Mouse (Mus musculus): ENCODE data around the gene Zfp69. TPM values are rescaled to one million over a fixed set of nuclear protein-coding genes. Genes with fewer than 3 reads are reported as not detected.

Zfp69 gene
- polyA plus RNA-seq, 1 experiment from 2014 or later = 5.5 TPM

- H3K4me3 ChIP-seq (ENCODE audit: low read depth, low read length) = no peak overlapping the region
- H3K27me3 ChIP-seq (ENCODE audit: control insufficient read depth, insufficient read depth, low read length) = no peaks in the 10 kb centered on the region
- WGBS = 90% methylated on average over 11 of the region's 11 CpGs
- ATAC-seq (ENCODE audit: low read depth) = no peak
- no peaks in the 10 kb centered on the region for H3K4me1 ChIP-seq (ENCODE audit: control insufficient read depth, insufficient read depth, low read length)
- no peak overlapping the region for H3K9ac ChIP-seq (replicated peaks; ENCODE audit: low read depth, low read length)
- H3K4me2 ChIP-seq (ENCODE audit: low read depth, low read length) = no peak overlapping the region
- H3K27ac ChIP-seq (ENCODE audit: low read depth, low read length) = no peak overlapping the region
- no peaks in the 10 kb centered on the region for H3K9me3 ChIP-seq (ENCODE audit: control insufficient read depth, low read length)
- peaks cover 30% of the 10 kb centered on the region for H3K36me3 ChIP-seq (ENCODE audit: control insufficient read depth, insufficient read depth, low read length)
These were observed 23.4 kb upstream of the Zfp69 start for GRCm38 (mm10) chr4:120974711-120975427.

GRCm38 (mm10) chr4:120971842-120972241, 20.3 kb upstream of the Zfp69 start:
- no peak for ATAC-seq (ENCODE audit: low read depth)
- H3K27ac ChIP-seq (ENCODE audit: low read depth, low read length) = no peak overlapping the region
- H3K4me3 ChIP-seq (ENCODE audit: low read depth, low read length) = no peak overlapping the region
- H3K4me1 ChIP-seq (ENCODE audit: control insufficient read depth, insufficient read depth, low read length) = no peaks in the 10 kb centered on the region
- 91% methylated on average over 8 of the region's 8 CpGs for WGBS
- H3K9ac ChIP-seq (replicated peaks; ENCODE audit: low read depth, low read length) = no peak overlapping the region
- H3K9me3 ChIP-seq (ENCODE audit: control insufficient read depth, low read length) = no peaks in the 10 kb centered on the region
- H3K27me3 ChIP-seq (ENCODE audit: control insufficient read depth, insufficient read depth, low read length) = no peaks in the 10 kb centered on the region
- peaks cover 33% of the 10 kb centered on the region for H3K36me3 ChIP-seq (ENCODE audit: control insufficient read depth, insufficient read depth, low read length)
- no peak overlapping the region for H3K4me2 ChIP-seq (ENCODE audit: low read depth, low read length)

- Histone ChIP-seq H3K27ac (ENCODE audit: low read depth, low read length) (no peak overlapping the region), H3K27me3 (ENCODE audit: control insufficient read depth, insufficient read depth, low read length) (no peaks in the 10 kb centered on the region), H3K4me1 (ENCODE audit: control insufficient read depth, insufficient read depth, low read length) (no peaks in the 10 kb centered on the region), H3K4me2 (ENCODE audit: low read depth, low read length) (no peak overlapping the region), H3K4me3 (ENCODE audit: low read depth, low read length) (no peak overlapping the region), H3K9me3 (ENCODE audit: control insufficient read depth, low read length) (no peaks in the 10 kb centered on the region), H3K36me3 (ENCODE audit: control insufficient read depth, insufficient read depth, low read length) (peaks cover 28% of the 10 kb centered on the region), H3K9ac (replicated peaks; ENCODE audit: low read depth, low read length) (no peak overlapping the region)
- peak; percentile 66 for ATAC-seq (ENCODE audit: low read depth)
- 84% methylated on average over 5 of the region's 5 CpGs for WGBS
These were observed 18.1 kb upstream of the Zfp69 start for GRCm38 (mm10) chr4:120969382-120970146.

GRCm38 (mm10) chr4:120968486-120968885, 17.0 kb upstream of the Zfp69 start:
- Histone ChIP-seq H3K4me2 (ENCODE audit: low read depth, low read length) (no peak overlapping the region), H3K9me3 (ENCODE audit: control insufficient read depth, low read length) (no peaks in the 10 kb centered on the region), H3K36me3 (ENCODE audit: control insufficient read depth, insufficient read depth, low read length) (peaks cover 19% of the 10 kb centered on the region), H3K27ac (ENCODE audit: low read depth, low read length) (no peak overlapping the region), H3K9ac (replicated peaks; ENCODE audit: low read depth, low read length) (no peak overlapping the region), H3K4me3 (ENCODE audit: low read depth, low read length) (no peak overlapping the region), H3K4me1 (ENCODE audit: control insufficient read depth, insufficient read depth, low read length) (no peaks in the 10 kb centered on the region), H3K27me3 (ENCODE audit: control insufficient read depth, insufficient read depth, low read length) (no peaks in the 10 kb centered on the region)
- 96% methylated on average over 9 of the region's 9 CpGs for WGBS
- no peak for ATAC-seq (ENCODE audit: low read depth)

- Histone ChIP-seq H3K36me3 (ENCODE audit: control insufficient read depth, insufficient read depth, low read length) (no peaks in the 10 kb centered on the region), H3K27me3 (ENCODE audit: control insufficient read depth, insufficient read depth, low read length) (no peaks in the 10 kb centered on the region), H3K9ac (replicated peaks; ENCODE audit: low read depth, low read length) (no peak overlapping the region), H3K4me2 (ENCODE audit: low read depth, low read length) (no peak overlapping the region), H3K4me3 (ENCODE audit: low read depth, low read length) (no peak overlapping the region), H3K9me3 (ENCODE audit: control insufficient read depth, low read length) (no peaks in the 10 kb centered on the region), H3K27ac (ENCODE audit: low read depth, low read length) (no peak overlapping the region), H3K4me1 (ENCODE audit: control insufficient read depth, insufficient read depth, low read length) (peaks cover 4% of the 10 kb centered on the region; the same call in 1 of the 2 replicates)
- ATAC-seq (ENCODE audit: low read depth) = no peak
- 87% methylated on average over 1 of the region's 1 CpGs for WGBS
These were observed 4.1 kb upstream of the Zfp69 start for GRCm38 (mm10) chr4:120955586-120955985.

GRCm38 (mm10) chr4:120953667-120954066, 2.2 kb upstream of the Zfp69 start:
- Histone ChIP-seq H3K9me3 (ENCODE audit: control insufficient read depth, low read length) (no peaks in the 10 kb centered on the region), H3K4me2 (ENCODE audit: low read depth, low read length) (no peak overlapping the region), H3K4me3 (ENCODE audit: low read depth, low read length) (no peak overlapping the region), H3K27me3 (ENCODE audit: control insufficient read depth, insufficient read depth, low read length) (no peaks in the 10 kb centered on the region), H3K27ac (ENCODE audit: low read depth, low read length) (no peak overlapping the region), H3K4me1 (ENCODE audit: control insufficient read depth, insufficient read depth, low read length) (peaks cover 4% of the 10 kb centered on the region; the same call in 1 of the 2 replicates), H3K36me3 (ENCODE audit: control insufficient read depth, insufficient read depth, low read length) (no peaks in the 10 kb centered on the region), H3K9ac (replicated peaks; ENCODE audit: low read depth, low read length) (no peak overlapping the region)
- WGBS = 46% methylated on average over 1 of the region's 1 CpGs
- ATAC-seq (ENCODE audit: low read depth) = no peak

GRCm38 (mm10) chr4:120953038-120953437, 1.5 kb upstream of the Zfp69 start:
- Histone ChIP-seq H3K4me3 (ENCODE audit: low read depth, low read length) (no peak overlapping the region), H3K9me3 (ENCODE audit: control insufficient read depth, low read length) (no peaks in the 10 kb centered on the region), H3K4me2 (ENCODE audit: low read depth, low read length) (no peak overlapping the region), H3K4me1 (ENCODE audit: control insufficient read depth, insufficient read depth, low read length) (peaks cover 4% of the 10 kb centered on the region; the same call in 1 of the 2 replicates), H3K27me3 (ENCODE audit: control insufficient read depth, insufficient read depth, low read length) (no peaks in the 10 kb centered on the region), H3K27ac (ENCODE audit: low read depth, low read length) (no peak overlapping the region), H3K9ac (replicated peaks; ENCODE audit: low read depth, low read length) (no peak overlapping the region), H3K36me3 (ENCODE audit: control insufficient read depth, insufficient read depth, low read length) (no peaks in the 10 kb centered on the region)
- WGBS = 81% methylated on average over 4 of the region's 4 CpGs
- no peak for ATAC-seq (ENCODE audit: low read depth)

- Histone ChIP-seq H3K4me3 (ENCODE audit: low read depth, low read length) (peak overlapping the region; percentile 61), H3K4me2 (ENCODE audit: low read depth, low read length) (peak overlapping the region; percentile 58), H3K4me1 (ENCODE audit: control insufficient read depth, insufficient read depth, low read length) (peaks cover 4% of the 10 kb centered on the region; the same call in 1 of the 2 replicates), H3K9ac (replicated peaks; ENCODE audit: low read depth, low read length) (peak overlapping the region; percentile 77), H3K36me3 (ENCODE audit: control insufficient read depth, insufficient read depth, low read length) (no peaks in the 10 kb centered on the region), H3K27me3 (ENCODE audit: control insufficient read depth, insufficient read depth, low read length) (no peaks in the 10 kb centered on the region), H3K9me3 (ENCODE audit: control insufficient read depth, low read length) (no peaks in the 10 kb centered on the region), H3K27ac (ENCODE audit: low read depth, low read length) (no peak overlapping the region)
- WGBS = 52% methylated on average over 6 of the region's 6 CpGs
- ATAC-seq (ENCODE audit: low read depth) = no peak
These were observed 664 bp upstream of the Zfp69 start for GRCm38 (mm10) chr4:120952163-120952562.
